Mouse (Mus musculus): ENCODE measurements around the gene Nit2. TPM values are rescaled to one million over a fixed set of nuclear protein-coding genes. Genes with fewer than 3 reads are reported as not detected.
A peak's percentile ranks its signal among the peaks of the same experiment; 100 is the strongest.
"Not testable (repeated sequence)": the region's sequence is repeated elsewhere in the genome, so short reads cannot be mapped to it uniquely, and the experiment has no call there.

Gene Nit2
- polyA plus RNA-seq, 1 experiment from 2014 or later = 98.7 TPM

DNA sequence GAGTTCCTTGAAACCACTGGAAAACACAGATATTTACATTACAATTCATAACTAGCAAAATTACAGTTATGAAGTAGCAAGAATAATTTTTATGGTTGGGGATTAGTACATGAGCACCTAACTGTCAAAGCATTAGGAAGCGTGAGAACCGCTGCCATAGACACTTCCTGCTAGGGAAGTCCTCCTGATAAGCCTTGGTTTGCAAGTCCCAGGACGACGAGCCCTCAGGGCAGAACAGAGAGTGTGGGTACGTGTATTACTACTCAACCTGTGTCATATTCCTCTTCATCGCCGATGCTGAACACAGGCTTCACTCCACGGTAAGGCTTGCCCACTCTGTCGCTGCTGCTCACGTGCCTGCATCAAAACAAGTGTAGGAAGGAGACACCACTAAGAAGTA is 10.5 kb upstream of the Nit2 start:
- Histone ChIP-seq H3K27ac (no peak overlapping the region), H3K36me3 (peaks cover 61% of the 10 kb centered on the region), H3K4me1 (no peaks in the 10 kb centered on the region), H3K27me3 (no peaks in the 10 kb centered on the region), H3K9me3 (no peaks in the 10 kb centered on the region), H3K9ac (no peak overlapping the region), H3K4me3 (no peak overlapping the region), H3K4me2 (no peak overlapping the region)
- 86% methylated on average over 10 of the region's 10 CpGs for WGBS
- no peak for ATAC-seq (ENCODE audit: insufficient number of reproducible peaks, insufficient read depth, low FRiP score, low TSS enrichment, low read depth)

DNA sequence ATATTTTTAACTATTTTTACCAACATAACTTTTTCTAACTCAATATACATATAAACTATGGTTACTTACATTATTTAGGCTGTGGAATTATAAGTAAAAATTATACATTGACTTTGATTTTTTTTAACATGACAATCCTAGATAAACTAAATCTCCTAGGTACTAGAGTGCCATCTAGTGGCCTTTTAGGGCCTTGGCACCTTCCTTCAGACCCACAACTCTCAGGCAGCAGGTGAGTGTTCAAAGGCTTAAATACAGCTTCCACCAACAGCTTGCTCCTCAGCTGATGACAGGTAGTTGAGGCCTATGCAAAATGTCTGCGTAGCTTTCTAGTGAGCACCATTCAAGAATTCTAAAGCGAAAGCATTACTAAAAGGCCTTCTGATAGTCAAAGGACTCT is 10.1 kb upstream of the Nit2 start:
- no peak overlapping the region for H3K4me2 ChIP-seq
- H3K9ac ChIP-seq = no peak overlapping the region
- H3K27me3 ChIP-seq = no peaks in the 10 kb centered on the region
- H3K36me3 ChIP-seq = peaks cover 60% of the 10 kb centered on the region
- H3K9me3 ChIP-seq = no peaks in the 10 kb centered on the region
- no peak for ATAC-seq (ENCODE audit: insufficient number of reproducible peaks, insufficient read depth, low FRiP score, low TSS enrichment, low read depth)
- H3K4me1 ChIP-seq = no peaks in the 10 kb centered on the region
- H3K4me3 ChIP-seq = no peak overlapping the region
- 72% methylated on average over 2 of the region's 2 CpGs for WGBS
- no peak overlapping the region for H3K27ac ChIP-seq

DNA sequence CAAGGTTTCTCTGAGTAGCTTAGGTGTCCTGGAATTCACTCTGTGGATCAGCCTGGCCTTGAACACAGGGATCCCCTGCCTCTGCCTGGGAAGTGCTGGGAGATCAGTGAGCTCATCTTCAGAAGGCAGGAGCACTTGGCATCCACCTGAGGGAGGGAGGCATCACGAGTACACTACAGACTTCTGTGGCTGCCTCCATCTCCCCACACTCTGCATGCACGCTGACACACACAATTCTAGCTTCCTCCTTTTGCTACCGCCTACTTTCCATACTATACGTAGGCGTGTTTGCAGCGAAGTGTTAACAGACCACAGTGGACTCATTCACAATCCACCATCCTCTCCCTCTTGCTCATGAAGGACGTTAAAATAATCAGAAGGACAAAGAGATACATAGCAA is 9.1 kb upstream of the Nit2 start:
- no peak overlapping the region for H3K4me2 ChIP-seq
- peaks cover 54% of the 10 kb centered on the region for H3K36me3 ChIP-seq
- 91% methylated on average over 7 of the region's 7 CpGs for WGBS
- H3K27me3 ChIP-seq = no peaks in the 10 kb centered on the region
- no peak overlapping the region for H3K27ac ChIP-seq
- H3K9ac ChIP-seq = no peak overlapping the region
- ATAC-seq (ENCODE audit: insufficient number of reproducible peaks, insufficient read depth, low FRiP score, low TSS enrichment, low read depth) = no peak
- no peaks in the 10 kb centered on the region for H3K9me3 ChIP-seq
- no peak overlapping the region for H3K4me3 ChIP-seq
- no peaks in the 10 kb centered on the region for H3K4me1 ChIP-seq

DNA sequence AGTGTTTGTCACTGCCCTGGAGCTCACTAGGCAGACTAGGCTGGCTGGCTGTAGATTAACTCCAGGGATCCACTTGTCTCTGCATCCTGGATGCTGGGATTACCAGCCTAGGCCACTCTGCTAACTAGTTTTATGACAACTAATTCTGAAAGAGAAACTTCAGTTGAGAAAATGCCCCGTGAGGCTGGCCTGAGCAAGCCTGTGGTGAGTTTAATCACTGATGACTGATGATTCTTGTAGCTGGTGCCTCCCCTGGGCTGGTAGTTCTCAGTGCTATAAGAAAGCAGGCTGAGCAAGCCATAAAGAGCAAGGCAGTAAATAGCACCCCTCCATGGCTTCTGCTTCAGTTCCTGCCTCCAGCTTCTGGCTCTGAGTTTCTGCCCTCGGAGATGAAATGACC is 8.6 kb upstream of the Nit2 start:
- no peaks in the 10 kb centered on the region for H3K27me3 ChIP-seq
- ATAC-seq (ENCODE audit: insufficient number of reproducible peaks, insufficient read depth, low FRiP score, low TSS enrichment, low read depth) = no peak
- no peak overlapping the region for H3K4me3 ChIP-seq
- H3K36me3 ChIP-seq = peaks cover 55% of the 10 kb centered on the region
- no peak overlapping the region for H3K4me2 ChIP-seq
- WGBS = 77% methylated on average over 2 of the region's 2 CpGs
- no peaks in the 10 kb centered on the region for H3K9me3 ChIP-seq
- H3K9ac ChIP-seq = no peak overlapping the region
- H3K27ac ChIP-seq = no peak overlapping the region
- H3K4me1 ChIP-seq = no peaks in the 10 kb centered on the region

DNA sequence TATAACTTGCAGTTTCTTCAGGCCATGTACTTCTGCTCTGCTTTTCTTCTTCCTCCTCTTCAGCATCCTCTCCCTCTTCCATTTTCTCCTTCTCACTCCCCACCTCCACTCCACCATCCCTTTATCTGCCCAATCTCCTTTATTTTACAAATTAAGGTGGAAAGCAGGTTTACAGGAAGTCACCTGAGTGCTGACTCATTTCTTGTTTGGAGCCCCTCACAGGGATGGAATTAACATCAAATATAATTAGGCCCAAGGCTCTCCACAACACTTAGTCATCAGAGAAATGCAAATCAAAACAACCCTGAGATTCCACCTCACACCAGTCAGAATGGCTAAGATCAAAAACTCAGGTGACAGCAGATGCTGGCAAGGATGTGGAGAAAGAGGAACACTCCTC is 7.3 kb upstream of the Nit2 start:
- not testable (repeated sequence) for H3K27me3 ChIP-seq; H3K4me3 ChIP-seq; H3K27ac ChIP-seq; H3K9me3 ChIP-seq; H3K4me1 ChIP-seq; H3K4me2 ChIP-seq; H3K9ac ChIP-seq; ATAC-seq (ENCODE audit: insufficient number of reproducible peaks, insufficient read depth, low FRiP score, low TSS enrichment, low read depth)
- H3K36me3 ChIP-seq = peaks cover 55% of the 10 kb centered on the region

DNA sequence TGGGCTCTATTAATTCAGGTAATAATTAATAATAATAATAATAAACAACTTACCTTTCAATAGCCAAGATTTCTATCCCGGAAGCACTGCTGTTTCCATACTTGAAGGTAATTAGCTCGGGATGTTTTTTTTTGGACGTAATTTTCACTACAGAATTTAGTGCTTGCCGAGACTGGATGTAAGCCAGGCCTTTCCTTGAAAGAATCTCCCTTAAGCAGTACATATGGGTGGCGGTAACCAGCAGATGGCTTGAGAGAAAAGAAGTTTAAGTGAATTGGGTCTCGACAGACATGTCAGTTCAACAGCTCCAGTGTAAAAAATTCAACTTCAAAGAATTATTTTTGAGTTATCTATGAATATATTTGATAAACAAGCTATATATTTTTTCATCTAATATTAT is 4.4 kb upstream of the Nit2 start:
- H3K27me3 ChIP-seq = no peaks in the 10 kb centered on the region
- H3K4me2 ChIP-seq = no peak overlapping the region
- 85% methylated on average over 6 of the region's 6 CpGs for WGBS
- ATAC-seq (ENCODE audit: insufficient number of reproducible peaks, insufficient read depth, low FRiP score, low TSS enrichment, low read depth) = no peak
- peaks cover 36% of the 10 kb centered on the region for H3K36me3 ChIP-seq
- no peak overlapping the region for H3K9ac ChIP-seq
- H3K4me1 ChIP-seq = no peaks in the 10 kb centered on the region
- no peak overlapping the region for H3K27ac ChIP-seq
- no peak overlapping the region for H3K4me3 ChIP-seq
- no peaks in the 10 kb centered on the region for H3K9me3 ChIP-seq

DNA sequence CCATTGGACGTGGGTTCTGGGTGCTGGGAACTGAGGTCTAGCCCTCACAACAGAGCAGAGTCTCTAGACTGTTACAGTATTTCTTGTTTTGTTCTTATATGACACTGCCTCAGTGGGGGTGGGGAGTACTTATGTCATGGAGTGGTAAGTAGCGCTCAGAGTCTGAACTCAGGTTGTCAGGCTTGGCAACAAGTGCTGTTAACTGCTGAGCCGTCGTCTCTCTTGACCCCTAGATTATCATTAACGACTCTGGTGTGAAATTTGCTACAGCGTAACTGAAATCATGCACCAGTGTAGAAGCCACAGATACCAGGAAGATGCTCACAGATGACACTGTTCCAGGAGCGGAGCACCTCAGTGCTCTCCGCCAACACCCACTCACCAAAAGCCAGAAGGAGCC is 4.0 kb upstream of the Nit2 start:
- no peak overlapping the region for H3K9ac ChIP-seq
- H3K4me2 ChIP-seq = no peak overlapping the region
- H3K4me3 ChIP-seq = no peak overlapping the region
- H3K4me1 ChIP-seq = no peaks in the 10 kb centered on the region; the same call in 1 of the 2 replicates
- 91% methylated on average over 8 of the region's 8 CpGs for WGBS
- H3K27ac ChIP-seq = no peak overlapping the region
- no peak for ATAC-seq (ENCODE audit: insufficient number of reproducible peaks, insufficient read depth, low FRiP score, low TSS enrichment, low read depth)
- H3K36me3 ChIP-seq = peaks cover 32% of the 10 kb centered on the region
- no peaks in the 10 kb centered on the region for H3K9me3 ChIP-seq
- H3K27me3 ChIP-seq = no peaks in the 10 kb centered on the region

DNA sequence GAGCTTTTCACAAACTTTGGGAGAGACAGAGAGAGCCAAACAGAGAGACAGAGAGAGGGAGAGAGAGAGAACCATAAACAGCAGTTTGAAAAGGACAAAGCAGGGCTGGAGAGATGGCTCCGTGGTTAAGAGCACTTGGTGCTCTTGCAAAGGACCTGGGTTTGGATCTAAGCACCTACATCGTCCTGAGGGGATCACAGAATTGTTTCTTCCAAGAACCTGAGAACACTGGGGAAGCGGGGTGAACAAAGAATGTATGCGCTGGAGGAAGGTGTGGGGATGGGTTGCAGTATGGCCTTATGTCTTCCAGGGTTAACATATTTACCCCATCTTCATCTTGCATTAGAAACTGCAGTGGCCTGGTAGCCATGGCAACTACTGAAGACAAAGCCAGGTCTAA is 1.1 kb upstream of the Nit2 start:
- Histone ChIP-seq H3K27me3 (no peaks in the 10 kb centered on the region), H3K4me2 (no peak overlapping the region), H3K9ac (no peak overlapping the region), H3K4me1 (no peaks in the 10 kb centered on the region; the same call in none of the 2 replicates), H3K4me3 (no peak overlapping the region), H3K27ac (no peak overlapping the region; the same call in 1 of the 2 replicates), H3K36me3 (peaks cover 33% of the 10 kb centered on the region), H3K9me3 (no peaks in the 10 kb centered on the region)
- WGBS = 70% methylated on average over 4 of the region's 4 CpGs
- no peak for ATAC-seq (ENCODE audit: insufficient number of reproducible peaks, insufficient read depth, low FRiP score, low TSS enrichment, low read depth)

DNA sequence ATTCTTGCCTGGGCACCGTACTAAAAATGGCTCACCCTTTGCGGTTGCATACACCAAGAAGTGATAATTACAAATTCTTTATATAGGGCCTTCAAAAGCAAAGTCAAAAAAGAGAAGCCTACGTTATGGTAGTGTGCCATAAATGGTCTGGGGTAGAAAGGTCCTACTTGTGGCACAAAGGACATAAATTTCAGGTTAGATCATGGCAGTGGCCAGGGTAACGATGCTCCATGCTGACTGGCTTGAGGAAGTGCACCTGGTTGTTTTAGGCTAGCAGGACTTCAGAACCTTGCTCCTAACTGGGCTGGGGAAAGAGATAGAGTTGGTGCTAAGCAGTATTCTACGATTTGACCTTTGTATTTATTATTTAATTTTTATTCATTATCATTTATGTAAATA is 372 bp upstream of the Nit2 start:
- Histone ChIP-seq H3K27me3 (no peaks in the 10 kb centered on the region), H3K9ac (peak overlapping the region; percentile 90), H3K27ac (peak overlapping the region; percentile 92), H3K4me1 (no peaks in the 10 kb centered on the region; the same call in none of the 2 replicates), H3K4me3 (peak overlapping the region; percentile 90), H3K36me3 (peaks cover 35% of the 10 kb centered on the region), H3K4me2 (peak overlapping the region; percentile 65), H3K9me3 (no peaks in the 10 kb centered on the region)
- ATAC-seq (ENCODE audit: insufficient number of reproducible peaks, insufficient read depth, low FRiP score, low TSS enrichment, low read depth) = no peak; the same call in 1 of the 2 replicates
- 26% methylated on average over 5 of the region's 5 CpGs for WGBS

DNA sequence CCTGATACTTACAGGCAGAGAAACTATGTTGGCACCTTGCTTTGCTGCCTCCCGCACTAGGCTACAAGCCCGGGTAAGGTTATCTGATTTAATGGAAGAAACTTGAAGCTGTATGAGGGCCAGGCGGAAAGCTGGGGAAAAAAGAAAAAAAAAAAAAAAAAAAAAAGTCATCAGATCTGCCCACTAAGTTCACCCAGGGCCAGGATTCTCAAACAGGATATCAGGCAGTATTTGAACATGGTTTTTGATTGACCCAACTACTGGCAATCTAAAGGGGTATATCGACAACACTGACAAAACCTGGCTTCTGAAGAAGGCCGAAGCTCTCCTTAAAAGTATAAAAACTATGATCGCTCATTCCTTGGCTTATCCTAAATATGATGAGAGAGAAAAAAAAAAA is 1.1 kb downstream of the Nit2 start:
- Histone ChIP-seq H3K36me3 (peaks cover 39% of the 10 kb centered on the region), H3K4me1 (no peaks in the 10 kb centered on the region; the same call in none of the 2 replicates), H3K27ac (peak overlapping the region; percentile 92; the same call in 1 of the 2 replicates), H3K27me3 (no peaks in the 10 kb centered on the region), H3K4me2 (peak overlapping the region; percentile 65), H3K4me3 (peak overlapping the region; percentile 90), H3K9ac (peak overlapping the region; percentile 90; the same call in 1 of the 2 replicates), H3K9me3 (no peaks in the 10 kb centered on the region)
- ATAC-seq (ENCODE audit: insufficient number of reproducible peaks, insufficient read depth, low FRiP score, low TSS enrichment, low read depth) = no peak
- 86% methylated on average over 6 of the region's 6 CpGs for whole genome bisulfite sequencing

DNA sequence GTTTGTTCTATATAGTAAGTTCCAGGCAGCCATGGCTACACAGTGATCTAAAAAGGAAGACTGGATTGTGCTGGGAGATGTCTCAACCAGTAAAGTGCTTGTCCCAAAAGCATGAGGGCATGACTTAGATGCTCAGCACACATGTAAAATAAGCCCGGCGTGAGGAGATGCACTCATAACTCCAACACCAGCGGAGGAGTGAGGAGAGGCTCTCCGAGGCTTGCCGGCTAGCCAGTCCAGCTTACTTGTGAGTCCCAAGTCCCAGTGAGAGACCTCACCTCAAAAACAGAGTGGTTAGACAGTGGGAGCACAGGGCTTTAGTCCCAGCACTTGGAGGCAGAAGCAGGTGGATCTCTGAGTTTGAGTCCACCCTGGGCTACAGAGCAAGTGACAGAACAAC is 2.0 kb downstream of the Nit2 start:
- Histone ChIP-seq H3K9ac (no peak overlapping the region), H3K36me3 (peaks cover 39% of the 10 kb centered on the region), H3K4me2 (no peak overlapping the region), H3K4me1 (no peaks in the 10 kb centered on the region; the same call in none of the 2 replicates), H3K4me3 (no peak overlapping the region), H3K27me3 (no peaks in the 10 kb centered on the region), H3K9me3 (no peaks in the 10 kb centered on the region), H3K27ac (no peak overlapping the region)
- WGBS = 95% methylated on average over 5 of the region's 5 CpGs
- no peak for ATAC-seq (ENCODE audit: insufficient number of reproducible peaks, insufficient read depth, low FRiP score, low TSS enrichment, low read depth)

DNA sequence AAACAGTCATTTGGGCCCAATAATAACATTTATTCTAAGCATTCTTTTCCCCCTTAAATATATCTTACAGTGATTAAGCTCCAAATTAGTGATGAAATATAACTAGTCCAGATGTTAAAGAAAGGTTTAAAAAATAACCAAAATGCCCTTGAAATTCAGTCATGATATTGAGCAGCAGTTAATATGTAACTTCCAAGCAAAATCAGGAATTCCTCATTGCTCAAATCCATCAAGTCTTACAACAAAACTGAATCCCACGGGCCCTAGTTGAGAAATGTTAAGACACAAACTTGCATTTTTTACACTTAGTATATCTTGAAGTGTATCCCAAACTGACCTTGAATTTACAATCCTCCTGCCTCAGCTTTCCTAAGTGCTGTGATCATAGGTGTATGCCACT is 3.4 kb downstream of the Nit2 start:
- no peak overlapping the region for H3K9ac ChIP-seq
- H3K36me3 ChIP-seq = peaks cover 51% of the 10 kb centered on the region
- H3K27me3 ChIP-seq = no peaks in the 10 kb centered on the region
- H3K4me1 ChIP-seq = no peaks in the 10 kb centered on the region; the same call in none of the 2 replicates
- WGBS = 86% methylated on average over 1 of the region's 1 CpGs
- no peak for ATAC-seq (ENCODE audit: insufficient number of reproducible peaks, insufficient read depth, low FRiP score, low TSS enrichment, low read depth)
- no peak overlapping the region for H3K4me2 ChIP-seq
- no peaks in the 10 kb centered on the region for H3K9me3 ChIP-seq
- no peak overlapping the region for H3K27ac ChIP-seq
- H3K4me3 ChIP-seq = no peak overlapping the region

DNA sequence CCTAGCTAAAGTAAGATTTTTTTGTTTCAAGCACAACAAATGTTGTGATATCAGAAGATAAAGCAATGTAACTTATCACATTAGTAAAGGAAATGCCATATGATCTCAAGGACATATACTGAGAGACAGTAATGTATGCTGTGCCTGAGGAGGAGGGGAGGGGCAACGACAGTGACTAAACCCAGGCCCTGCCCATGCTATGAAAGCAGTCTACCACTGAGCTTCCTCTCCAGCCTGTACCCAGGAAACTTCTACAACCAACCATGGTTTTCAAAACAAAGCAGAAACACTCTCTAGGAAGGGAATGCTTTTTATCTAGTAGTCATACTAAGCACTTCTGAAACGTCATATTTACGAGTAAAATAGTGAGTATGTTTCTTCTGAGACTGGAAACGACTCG is 4.3 kb downstream of the Nit2 start:
- no peak overlapping the region for H3K4me2 ChIP-seq
- H3K36me3 ChIP-seq = peaks cover 60% of the 10 kb centered on the region
- WGBS = 87% methylated on average over 5 of the region's 5 CpGs
- no peak overlapping the region for H3K9ac ChIP-seq
- H3K4me3 ChIP-seq = no peak overlapping the region
- H3K4me1 ChIP-seq = no peaks in the 10 kb centered on the region; the same call in none of the 2 replicates
- no peak for ATAC-seq (ENCODE audit: insufficient number of reproducible peaks, insufficient read depth, low FRiP score, low TSS enrichment, low read depth)
- H3K27me3 ChIP-seq = no peaks in the 10 kb centered on the region
- H3K27ac ChIP-seq = no peak overlapping the region
- no peaks in the 10 kb centered on the region for H3K9me3 ChIP-seq

All from embryonic facial prominence, embryonic 13.5 days (tissue).